Mouse (Mus musculus) hindbrain, postnatal 0 days (tissue): ENCODE measurements around the gene Atp5e. TPM values are rescaled to one million over a fixed set of nuclear protein-coding genes. Genes with fewer than 3 reads are reported as not detected.

Experiments used
- ATAC-seq: fragments of 200-750 bp; cut with Nextera tagmentation; 2 replicates; pipeline ENCODE4 v1.8.0; 2017; ENCODE audit warnings: mild to moderate bottlenecking, moderate TSS enrichment, moderate library complexity
- DNase-seq: peaks from one replicate; pipeline ENCODE4 v3.0.0-alpha.2; 2015; ENCODE audit warnings: low spot score
- H3K27ac ChIP-seq: fragments of 300-500 bp; sonication (generic); 2 replicates; pipeline ENCODE4 v1.5.1; 2014; ENCODE audit warnings: mild to moderate bottlenecking
- H3K27me3 ChIP-seq: fragments of 300-500 bp; sonication (generic); 2 replicates; pipeline ENCODE4 v1.6.1; 2014; ENCODE audit warnings: low read length, mixed read lengths; ENCODE audit not compliant: insufficient read depth
- H3K36me3 ChIP-seq: fragments of 300-500 bp; sonication (generic); 2 replicates; pipeline ENCODE4 v1.6.1; 2014; ENCODE audit warnings: low read length, mixed read lengths; ENCODE audit not compliant: insufficient read depth
- H3K4me1 ChIP-seq: fragments of 300-500 bp; sonication (generic); 2 replicates; pipeline ENCODE4 v1.6.1; 2014; ENCODE audit warnings: antibody characterized with exemption, low read length, mixed read lengths; ENCODE audit not compliant: insufficient read depth
- H3K4me2 ChIP-seq: fragments of 300-500 bp; sonication (generic); 2 replicates; pipeline ENCODE4 v1.6.1; 2014; ENCODE audit warnings: low read depth, mild to moderate bottlenecking, low read length, moderate library complexity, mixed read lengths
- H3K4me3 ChIP-seq: fragments of 300-500 bp; sonication (generic); 2 replicates; pipeline ENCODE4 v1.5.1; 2014; ENCODE audit warnings: low read length
- H3K9ac ChIP-seq: fragments of 300-500 bp; sonication (generic); replicated peaks from 2 replicates; pipeline ENCODE4 v1.6.1; 2014; ENCODE audit warnings: mild to moderate bottlenecking, low read length, moderate library complexity, mixed read lengths
- H3K9me3 ChIP-seq: fragments of 300-500 bp; sonication (generic); 2 replicates; pipeline ENCODE4 v1.6.1; 2016; ENCODE audit warnings: low read length, mixed read lengths
- CTCF ChIP-seq: IDR thresholded peaks from 2 replicates; pipeline ENCODE4 v1.5.1; 2016; ENCODE audit warnings: antibody characterized with exemption, control low read depth, low read depth
- WGBS: fragments of 180-500 bp; shearing (Covaris S2); extraction: QIAGEN DNeasy Blood & Tissue Kit; methylation state at CpG from one replicate; pipeline ENCODE4 v1.1.7; 2014; 5-methylcytosine and 5-hydroxymethylcytosine counted together
- polyA plus RNA-seq: library from polyadenylated mRNA; unstranded; fragments of >200 nt; fragmentation: Nextera tagmentation; extraction: Ambion mirVana; gene quantifications from 2 replicates; pipeline ENCODE4 v1.2.1, GENCODE M21; 2015
- total RNA-seq: library from RNA; depleted of rRNA; stranded (reverse); fragments of >200 nt; gene quantifications from 2 replicates; pipeline ENCODE4 v1.2.3, GENCODE M21; 2014

The Atp5e gene
- total and polyA plus RNA-seq, 2 experiments from 2014 or later, result 488 to 925 TPM

DNA sequence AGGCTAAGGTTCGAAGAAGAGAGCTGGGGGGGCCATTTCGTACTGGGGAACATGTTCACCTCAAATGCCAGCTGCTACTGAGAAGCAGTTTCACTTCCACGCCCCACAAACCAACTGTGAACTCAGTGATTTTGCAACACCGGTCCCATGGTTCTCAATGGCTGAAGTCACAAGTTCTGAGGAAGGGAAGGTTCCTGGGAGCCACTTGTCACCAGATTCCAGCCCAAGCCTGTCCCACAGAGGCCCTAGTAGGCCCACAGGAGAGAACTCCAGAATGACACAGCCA, 26.3 kb downstream of the Atp5e start:
- H3K4me3 ChIP-seq, result no peak overlapping the region; the same call in 1 of the 2 replicates
- ATAC-seq (no peak), DNase-seq (no peak)
- no peaks in the 10 kb centered on the region for H3K36me3 ChIP-seq
- H3K9me3 ChIP-seq, result no peaks in the 10 kb centered on the region
- 95% methylated on average over 4 of the region's 4 CpGs for WGBS
- no peaks in the 10 kb centered on the region for H3K27me3 ChIP-seq
- TF ChIP-seq CTCF, result no peak
- H3K4me2 ChIP-seq, result peak overlapping the region; percentile 68
- peaks cover 12% of the 10 kb centered on the region for H3K4me1 ChIP-seq
- H3K27ac ChIP-seq, result no peak overlapping the region; the same call in 1 of the 2 replicates
- H3K9ac ChIP-seq, result no peak overlapping the region

- ATAC-seq (no peak), DNase-seq (no peak)
- no peak overlapping the region for H3K4me2 ChIP-seq
- no peak for TF ChIP-seq CTCF
- H3K27me3 ChIP-seq, result no peaks in the 10 kb centered on the region
- H3K27ac ChIP-seq, result no peak overlapping the region
- no peak overlapping the region for H3K9ac ChIP-seq
- H3K36me3 ChIP-seq, result no peaks in the 10 kb centered on the region
- no peak overlapping the region for H3K4me3 ChIP-seq
- WGBS, result 89% methylated on average over 7 of the region's 7 CpGs
- H3K4me1 ChIP-seq, result peaks cover 12% of the 10 kb centered on the region
- no peaks in the 10 kb centered on the region for H3K9me3 ChIP-seq
Measured at GRCm38 (mm10) chr2:174436916-174437696, 26.8 kb downstream of the Atp5e start.

DNA sequence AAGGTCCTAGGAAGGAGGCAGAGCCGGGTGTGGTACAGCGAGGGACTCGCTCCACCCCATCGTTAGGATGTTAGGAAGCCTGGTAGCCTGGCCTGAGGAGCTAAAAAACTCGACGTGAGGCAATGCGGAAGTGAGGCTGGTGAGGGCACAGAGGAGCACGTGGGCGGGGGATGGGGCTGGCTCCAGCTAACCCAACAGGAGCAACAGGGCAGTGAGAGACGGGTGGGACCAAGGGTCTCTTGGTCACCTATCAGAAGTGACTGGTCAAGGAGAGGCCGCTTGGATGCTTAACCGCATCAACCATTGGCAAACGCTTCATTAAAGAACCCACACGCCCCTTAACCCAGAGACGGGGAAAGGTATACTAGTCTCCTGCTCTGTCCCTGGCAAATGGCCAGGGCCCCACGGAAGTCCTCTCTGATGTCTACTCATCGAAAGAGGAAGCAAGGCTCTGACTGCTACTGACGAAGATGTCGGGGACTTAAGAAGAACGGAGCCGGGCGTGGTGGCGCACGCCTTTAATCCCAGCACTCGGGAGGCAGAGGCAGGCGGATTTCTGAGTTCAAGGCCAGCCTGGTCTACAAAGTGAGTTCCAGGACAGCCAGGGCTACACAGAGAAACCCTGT, 27.7 kb downstream of the Atp5e start:
- Histone ChIP-seq H3K9me3 (no peaks in the 10 kb centered on the region), H3K4me2 (no peak overlapping the region), H3K4me1 (peaks cover 12% of the 10 kb centered on the region), H3K4me3 (no peak overlapping the region), H3K27me3 (no peaks in the 10 kb centered on the region), H3K36me3 (no peaks in the 10 kb centered on the region), H3K27ac (no peak overlapping the region), H3K9ac (no peak overlapping the region)
- WGBS, result 92% methylated on average over 25 of the region's 26 CpGs
- DNase-seq, result no peak
- no peak for ATAC-seq
- TF ChIP-seq CTCF, result no peak

GRCm38 (mm10) chr2:174434943-174435342, 29.0 kb downstream of the Atp5e start:
- ATAC-seq (no peak), DNase-seq (no peak)
- no peak overlapping the region for H3K27ac ChIP-seq

GRCm38 (mm10) chr2:174428996-174429591, 34.8 kb downstream of the Atp5e start:
- DNase-seq (peak; percentile 57), ATAC-seq (peak; percentile 62; the same call in 1 of the 2 replicates)
- Histone ChIP-seq H3K4me2 (no peak overlapping the region), H3K9me3 (no peaks in the 10 kb centered on the region), H3K27ac (no peak overlapping the region), H3K36me3 (peaks cover 39% of the 10 kb centered on the region), H3K4me3 (no peak overlapping the region), H3K27me3 (no peaks in the 10 kb centered on the region), H3K9ac (no peak overlapping the region), H3K4me1 (no peaks in the 10 kb centered on the region)
- 68% methylated on average over 10 of the region's 10 CpGs for WGBS
- no peak for TF ChIP-seq CTCF

More at GRCm38 (mm10) chr2:174434943-174435342, 29.0 kb downstream of the Atp5e start:
- Histone ChIP-seq H3K4me1 (peaks cover 12% of the 10 kb centered on the region), H3K36me3 (no peaks in the 10 kb centered on the region), H3K4me3 (no peak overlapping the region), H3K4me2 (no peak overlapping the region), H3K9me3 (no peaks in the 10 kb centered on the region), H3K9ac (no peak overlapping the region), H3K27me3 (no peaks in the 10 kb centered on the region)
- no peak for TF ChIP-seq CTCF
- 98% methylated on average over 9 of the region's 9 CpGs for WGBS

- ATAC-seq (no peak), DNase-seq (no peak)
- Histone ChIP-seq H3K4me3 (no peak overlapping the region), H3K4me1 (no peaks in the 10 kb centered on the region), H3K27me3 (no peaks in the 10 kb centered on the region), H3K9me3 (no peaks in the 10 kb centered on the region), H3K36me3 (peaks cover 39% of the 10 kb centered on the region), H3K4me2 (no peak overlapping the region), H3K27ac (no peak overlapping the region), H3K9ac (no peak overlapping the region)
- WGBS, result 81% methylated on average over 18 of the region's 18 CpGs
- no peak for TF ChIP-seq CTCF
Measured at GRCm38 (mm10) chr2:174428076-174428835, 35.6 kb downstream of the Atp5e start.
